Mouse (Mus musculus) heart, embryonic 14.5 days (tissue): ENCODE results near the gene Gm10697. TPM values are rescaled to one million over a fixed set of nuclear protein-coding genes. Genes with fewer than 3 reads are reported as not detected.
"Not testable (repeated sequence)": the region's sequence is repeated elsewhere in the genome, so short reads cannot be mapped to it uniquely, and the experiment has no call there.

Experiments
- ATAC-seq: fragments of 200-750 bp; cut with Nextera tagmentation; 2 replicates; pipeline ENCODE4 v1.8.0; 2017; ENCODE audit warnings: low read depth, moderate TSS enrichment; ENCODE audit not compliant: insufficient number of reproducible peaks, insufficient read depth, low FRiP score
- H3K27ac ChIP-seq, 2 experiments: fragments of 200-500 bp in 1 of 2; fragments of 300-500 bp in 1 of 2; sonication (generic) in 1 of 2; replicated peaks in 1 of 2; 2 replicates each; pipeline ENCODE4 v1.5.1; 2012 to 2014; ENCODE audit warnings: low read depth in 2 of 2, low read length in 2 of 2, control low read depth in 1 of 2, mild to moderate bottlenecking in 1 of 2, mixed read lengths in 1 of 2; ENCODE audit not compliant: control insufficient read depth in 1 of 2, insufficient read depth in 1 of 2
- H3K27me3 ChIP-seq: fragments of 300-500 bp; sonication (generic); 2 replicates; pipeline ENCODE4 v1.6.1; 2014; ENCODE audit warnings: mild to moderate bottlenecking, low read length, control low read depth; ENCODE audit not compliant: control insufficient read depth, insufficient read depth
- H3K36me3 ChIP-seq: fragments of 300-500 bp; sonication (generic); 2 replicates; pipeline ENCODE4 v1.6.1; 2014; ENCODE audit warnings: mild to moderate bottlenecking, control low read depth, low read length, mixed read lengths; ENCODE audit not compliant: control insufficient read depth, insufficient read depth
- H3K4me1 ChIP-seq, 2 experiments: fragments of 200-500 bp in 1 of 2; fragments of 300-500 bp in 1 of 2; sonication (generic) in 1 of 2; 2 replicates each; pipeline ENCODE4 v1.6.1; 2012 to 2014; ENCODE audit warnings: low read length in 2 of 2, control low read depth in 1 of 2, mixed read lengths in 1 of 2; ENCODE audit not compliant: control insufficient read depth in 2 of 2, insufficient read depth in 2 of 2
- H3K4me2 ChIP-seq: fragments of 300-500 bp; sonication (generic); 2 replicates; pipeline ENCODE4 v1.6.1; 2014; ENCODE audit warnings: mild to moderate bottlenecking, low read length
- H3K4me3 ChIP-seq, 2 experiments: fragments of 200-500 bp in 1 of 2; fragments of 300-500 bp in 1 of 2; sonication (generic) in 1 of 2; 2 replicates each; pipeline ENCODE4 v1.5.1; 2012 to 2014; ENCODE audit warnings: low read length in 2 of 2, mild to moderate bottlenecking in 2 of 2, control low read depth in 1 of 2, low read depth in 1 of 2, moderate library complexity in 1 of 2; ENCODE audit not compliant: control insufficient read depth in 1 of 2, insufficient read depth in 1 of 2
- H3K9ac ChIP-seq: fragments of 300-500 bp; sonication (generic); 2 replicates; pipeline ENCODE4 v1.6.1; 2014; ENCODE audit warnings: mild to moderate bottlenecking, low read length
- H3K9me3 ChIP-seq: fragments of 300-500 bp; sonication (generic); 2 replicates; pipeline ENCODE4 v1.6.1; 2016; ENCODE audit warnings: low read length, control low read depth; ENCODE audit not compliant: control insufficient read depth
- WGBS: fragments of 180-500 bp; shearing (Covaris S2); extraction: QIAGEN DNeasy Blood & Tissue Kit; methylation state at CpG from one replicate; pipeline ENCODE4 v1.1.7; 2014; 5-methylcytosine and 5-hydroxymethylcytosine counted together
- polyA plus RNA-seq: library from polyadenylated mRNA; unstranded; fragments of >200 nt; fragmentation: Nextera tagmentation; extraction: Ambion mirVana; gene quantifications from 2 replicates; pipeline ENCODE4 v1.2.1, GENCODE M21; 2014

Gm10697 gene
- polyA plus RNA-seq = not detected in 2 replicates

DNA sequence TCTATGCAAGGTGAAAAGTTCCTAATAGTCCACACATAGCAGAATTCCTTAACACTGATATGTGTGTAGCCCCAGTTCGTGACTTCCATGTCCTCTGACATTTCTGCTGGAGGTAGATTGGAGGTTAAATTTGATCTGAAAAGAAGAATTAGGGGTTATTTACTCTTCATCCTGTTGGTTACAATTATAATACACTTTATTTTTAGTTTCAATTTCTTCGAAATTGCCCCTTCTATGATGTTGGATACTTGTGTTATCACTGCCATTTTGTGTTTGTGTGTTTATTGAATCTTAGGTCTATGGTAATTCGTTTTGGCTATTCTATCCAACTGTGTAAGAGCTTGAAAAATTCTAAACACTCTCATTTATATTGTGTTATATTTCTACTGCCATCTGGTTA lies at the start of gene Gm10697:
Gm10697 (minus strand) TSS at position 101 of the 400 bp plus-strand sequence.
- 40% methylated on average over 1 of the region's 3 CpGs for WGBS
- not testable (repeated sequence) for H3K36me3 ChIP-seq, H3K4me1 ChIP-seq, H3K27me3 ChIP-seq, H3K4me2 ChIP-seq, H3K9me3 ChIP-seq, H3K27ac ChIP-seq, H3K9ac ChIP-seq, ATAC-seq, H3K4me3 ChIP-seq

DNA sequence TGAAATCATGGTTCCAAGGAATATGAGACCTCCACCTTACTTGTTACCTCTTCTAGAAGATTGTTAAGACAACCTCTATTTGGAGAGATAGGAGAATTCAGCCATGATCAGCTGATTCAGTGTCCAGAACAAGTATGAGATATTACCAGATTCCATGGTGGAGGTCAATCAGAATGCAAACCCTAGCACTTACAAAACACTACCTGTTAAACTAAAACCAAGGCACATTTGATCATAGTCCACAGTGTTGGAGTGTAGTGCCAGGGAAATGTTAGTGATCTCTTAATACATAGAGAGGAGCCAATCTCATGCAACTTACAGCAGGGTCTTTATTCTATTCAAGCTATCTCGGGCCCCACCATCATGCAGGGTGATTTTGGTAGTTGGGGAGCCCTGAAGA lies 42.6 kb upstream of the Gm10697 start:
- not testable (repeated sequence) for H3K27me3 ChIP-seq, H3K36me3 ChIP-seq, H3K27ac ChIP-seq, H3K4me1 ChIP-seq, H3K9ac ChIP-seq, H3K4me3 ChIP-seq, ATAC-seq, H3K9me3 ChIP-seq, H3K4me2 ChIP-seq
- WGBS = 50% methylated on average over 1 of the region's 1 CpGs

DNA sequence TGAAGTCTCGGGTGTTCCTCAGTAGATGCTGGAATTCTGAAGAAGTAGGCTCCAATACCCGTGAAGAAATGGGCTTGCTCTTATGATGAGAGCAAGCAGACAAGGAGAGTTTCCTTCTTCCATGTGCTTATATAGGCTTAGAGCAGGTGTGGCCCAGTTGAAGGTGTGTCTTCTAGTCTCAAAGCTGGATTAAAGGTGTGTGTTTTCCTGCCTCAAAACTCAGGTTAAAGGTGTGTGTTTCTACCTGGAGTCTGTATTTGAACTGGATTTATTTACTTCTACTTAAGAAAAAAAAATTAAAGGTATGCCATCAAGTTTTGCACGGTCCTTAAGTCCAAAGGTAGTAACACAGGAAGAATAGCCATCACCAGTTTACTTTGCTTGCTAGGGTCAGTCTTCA lies 17.7 kb downstream of the Gm10697 start, which contains the start of gene Gm9125:
Gm9125 (minus strand) TSS at position 101 of the 400 bp plus-strand sequence.
- H3K4me2 ChIP-seq, H3K9ac ChIP-seq, ATAC-seq: not testable (repeated sequence)

DNA sequence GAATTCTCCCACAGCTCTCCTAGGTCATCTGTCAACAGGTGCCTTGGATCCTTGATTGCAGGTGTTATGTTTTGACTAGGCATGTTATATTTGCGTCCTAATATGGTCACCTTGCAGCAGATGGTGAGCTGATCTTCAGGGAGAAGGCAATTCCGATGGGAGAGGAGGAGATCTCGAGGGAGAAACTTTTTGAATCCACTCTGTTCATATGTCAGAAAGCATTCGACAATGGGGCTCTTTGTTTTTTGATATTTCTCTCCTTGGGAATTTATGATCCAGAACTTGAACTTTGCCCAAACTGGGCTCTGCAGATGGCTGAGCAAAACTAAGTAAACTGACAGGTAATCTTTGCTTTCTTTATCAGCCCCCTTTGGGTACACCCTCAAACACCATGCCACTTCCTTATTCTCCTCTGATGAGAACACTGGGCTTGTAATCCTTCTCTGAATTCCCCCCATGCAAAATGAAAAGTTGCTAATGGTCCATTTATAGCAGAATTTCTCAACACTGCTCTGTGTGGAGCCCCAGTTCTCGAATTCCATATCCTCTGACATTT lies 22.8 kb downstream of the Gm10697 start:
- not testable (repeated sequence) for H3K27me3 ChIP-seq, H3K9me3 ChIP-seq, H3K36me3 ChIP-seq, H3K4me1 ChIP-seq, H3K27ac ChIP-seq, ATAC-seq, H3K9ac ChIP-seq, H3K4me3 ChIP-seq, H3K4me2 ChIP-seq
- WGBS = no CpG with 5 or more reads among the region's 5 CpGs

More for the DNA sequence above, 17.7 kb downstream of the Gm10697 start, which contains the start of gene Gm9125:
- not testable (repeated sequence) for H3K27me3 ChIP-seq, H3K4me1 ChIP-seq, H3K27ac ChIP-seq, H3K36me3 ChIP-seq, H3K9me3 ChIP-seq, H3K4me3 ChIP-seq
- 77% methylated on average over 1 of the region's 3 CpGs for WGBS

DNA sequence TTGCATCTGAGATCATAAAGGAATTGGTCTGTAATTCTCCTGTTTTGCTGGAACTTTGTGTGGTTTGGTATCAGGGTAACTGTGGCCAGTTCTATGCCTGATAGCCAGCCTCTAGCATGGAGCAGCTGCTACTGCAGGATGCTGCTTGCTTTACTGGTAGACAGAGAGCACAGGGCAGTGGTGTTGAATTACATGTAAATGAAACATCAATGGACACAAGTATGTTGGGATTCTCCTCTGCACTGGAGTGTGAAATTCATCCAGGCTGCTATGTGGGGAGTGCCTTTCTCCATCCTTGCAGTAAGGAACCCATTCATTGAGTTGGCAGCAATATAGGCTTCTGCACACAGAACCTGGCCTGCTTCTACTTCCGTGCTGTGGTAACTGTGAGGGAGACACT lies 34.2 kb downstream of the Gm10697 start:
- not testable (repeated sequence) for H3K4me1 ChIP-seq, H3K36me3 ChIP-seq, H3K4me2 ChIP-seq, ATAC-seq, H3K9ac ChIP-seq, H3K9me3 ChIP-seq, H3K27me3 ChIP-seq, H3K4me3 ChIP-seq, H3K27ac ChIP-seq
- 69% methylated on average over 1 of the region's 1 CpGs for WGBS

DNA sequence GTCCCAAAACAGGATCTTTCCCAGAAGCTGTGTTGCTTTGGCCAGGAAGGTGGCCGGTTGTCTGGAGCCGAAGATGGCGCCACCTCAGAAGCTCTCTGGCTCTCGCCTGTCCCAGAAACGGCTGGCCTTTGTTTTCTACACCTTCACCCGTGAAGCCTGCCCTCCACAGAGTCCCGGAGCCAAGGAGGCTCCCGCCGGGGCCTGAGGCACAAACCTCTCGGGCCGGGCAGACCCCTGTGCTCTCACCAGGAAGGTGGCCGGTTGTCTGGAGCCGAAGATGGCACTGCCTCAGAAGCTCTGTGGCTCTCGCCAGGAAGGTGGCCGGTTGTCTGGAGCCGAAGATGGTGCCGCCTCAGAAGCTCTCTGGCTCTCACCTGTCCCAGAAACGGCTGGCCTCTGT lies 38.0 kb downstream of the Gm10697 start:
- not testable (repeated sequence) for ATAC-seq, H3K27ac ChIP-seq, H3K4me2 ChIP-seq, H3K36me3 ChIP-seq, H3K9me3 ChIP-seq, H3K4me3 ChIP-seq, H3K4me1 ChIP-seq, H3K9ac ChIP-seq, H3K27me3 ChIP-seq
- 80% methylated on average over 15 of the region's 18 CpGs for WGBS

Other genes with a start within 250 kb of the Gm10697 start
- not detected in 2 replicates for gene Tdpoz3, start 246.6 kb downstream of the Gm10697 start, polyA plus RNA-seq
- not detected in 2 replicates for gene Gm9117, start 129.1 kb downstream of the Gm10697 start, polyA plus RNA-seq
- gene Tdpoz5, start 111.3 kb downstream of the Gm10697 start, polyA plus RNA-seq = not detected in 2 replicates
- gene Gm9125, start 17.8 kb downstream of the Gm10697 start, polyA plus RNA-seq = not detected in 2 replicates
- gene Gm10696, start 105.5 kb upstream of the Gm10697 start, polyA plus RNA-seq = not detected in 2 replicates
- not detected in 2 replicates for gene Gm5286, start 124.1 kb upstream of the Gm10697 start, polyA plus RNA-seq
- not detected in 2 replicates for gene Gm4778, start 191.4 kb upstream of the Gm10697 start, polyA plus RNA-seq
- gene Them4, start 237.4 kb upstream of the Gm10697 start, polyA plus RNA-seq = 11.1 and 15.7 TPM in 2 replicates